9 mouse cellular contexts compared by ENCODE assay signal in the genomic region with DNA sequence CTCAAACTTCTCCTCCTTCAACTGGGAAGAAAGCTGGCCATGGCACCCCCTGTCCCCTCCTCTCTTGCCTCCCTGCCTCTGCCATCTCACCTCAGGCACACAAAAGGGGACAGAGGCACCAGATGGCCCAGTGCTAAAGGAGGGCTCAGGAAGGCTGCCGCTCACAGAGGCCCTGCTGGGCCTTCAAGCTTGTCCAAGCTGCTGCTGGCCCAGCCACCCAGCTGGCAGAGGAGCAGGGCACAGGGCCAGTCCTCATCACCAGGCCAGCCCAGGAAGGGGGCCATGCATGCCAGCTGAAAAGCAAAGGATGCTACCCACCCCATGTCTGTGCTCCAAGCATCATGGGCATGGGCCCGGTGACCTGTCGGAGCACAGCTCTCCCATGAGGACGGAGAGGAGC. TPM values are rescaled to one million over a fixed set of nuclear protein-coding genes. Genes with fewer than 3 reads are reported as not detected.
DNase-seq lines count a peak whose midpoint lies in the region; ATAC-seq lines count a peak whose summit lies in the region.
"Had no signal": no experiment of that assay in that cellular context is flagged by ENCODE, and none has a peak within 500 bp of the region (broad histone marks: within the 10 kb centered on the region; RNA-seq: fewer than 3 reads in every experiment).

No protein-coding gene starts in this region.

- H3K4me3 ChIP-seq in neural tube, embryonic 13.5 days, result no peak overlapping the region
- H3K4me3 ChIP-seq in forebrain, embryonic 15.5 days, result no peak overlapping the region
- H3K4me3 ChIP-seq in neural tube, embryonic 14.5 days (ENCODE audit: low read depth, low read length), result no peak overlapping the region
- H3K4me3 ChIP-seq in kidney, embryonic 16.5 days (ENCODE audit: low read length), result no peak overlapping the region

- DNase-seq in neural tube, embryonic 10.5 days (ENCODE audit: extremely low spot score, low spot score), result no peak
- DNase-seq in cerebellum, adult 9-11 months, result peak; percentile 91
- no peak for DNase-seq in frontal cortex, postnatal 14 days (ENCODE audit: low spot score in 2 of 2)
- no peak for DNase-seq in frontal cortex, postnatal 25 days (ENCODE audit: low spot score in 2 of 2)

- ATAC-seq in neural tube, embryonic 13.5 days (ENCODE audit: low read depth), result peak; percentile 67
- ATAC-seq in forebrain, embryonic 15.5 days (replicated peaks), result peak; percentile 79
- ATAC-seq in neural tube, embryonic 14.5 days (ENCODE audit: low read depth), result peak; percentile 41; the same call in 1 of the 2 replicates
- no peak for ATAC-seq in kidney, embryonic 16.5 days (ENCODE audit: low FRiP score, low TSS enrichment)

- H3K9me3 ChIP-seq in neural tube, embryonic 13.5 days, result no peaks in the 10 kb centered on the region
- H3K9me3 ChIP-seq in forebrain, embryonic 15.5 days, result no peaks in the 10 kb centered on the region
- H3K9me3 ChIP-seq in neural tube, embryonic 14.5 days (ENCODE audit: control insufficient read depth, low read length), result no peaks in the 10 kb centered on the region
- no peaks in the 10 kb centered on the region for H3K9me3 ChIP-seq in kidney, embryonic 16.5 days (ENCODE audit: low read length)

- no peak overlapping the region for H3K4me2 ChIP-seq in neural tube, embryonic 13.5 days
- H3K4me2 ChIP-seq in forebrain, embryonic 15.5 days (replicated peaks), result no peak overlapping the region
- H3K4me2 ChIP-seq in neural tube, embryonic 14.5 days (ENCODE audit: low read depth, low read length), result no peak overlapping the region
- H3K4me2 ChIP-seq in kidney, embryonic 16.5 days (replicated peaks; ENCODE audit: low read depth, low read length), result no peak overlapping the region

- H3K4me1 ChIP-seq in neural tube, embryonic 13.5 days (replicated peaks), result peaks cover 51% of the 10 kb centered on the region
- peaks cover 22% of the 10 kb centered on the region for H3K4me1 ChIP-seq in forebrain, embryonic 15.5 days
- peaks cover 7% of the 10 kb centered on the region; the same call in 1 of the 2 replicates for H3K4me1 ChIP-seq in neural tube, embryonic 14.5 days (ENCODE audit: control insufficient read depth, insufficient read depth, low read length)
- H3K4me1 ChIP-seq in kidney, embryonic 16.5 days (ENCODE audit: insufficient read depth, low read length), result peaks cover 9% of the 10 kb centered on the region; the same call in 1 of the 2 replicates

- H3K9ac ChIP-seq in neural tube, embryonic 13.5 days, result no peak overlapping the region
- no peak overlapping the region for H3K9ac ChIP-seq in forebrain, embryonic 15.5 days (replicated peaks)
- no peak overlapping the region for H3K9ac ChIP-seq in neural tube, embryonic 14.5 days (replicated peaks; ENCODE audit: low read depth, low read length)
- H3K9ac ChIP-seq in kidney, embryonic 16.5 days (replicated peaks; ENCODE audit: low read length), result no peak overlapping the region

- H3K27me3 ChIP-seq in neural tube, embryonic 13.5 days, result no peaks in the 10 kb centered on the region
- H3K27me3 ChIP-seq in forebrain, embryonic 15.5 days, result no peaks in the 10 kb centered on the region
- no peaks in the 10 kb centered on the region for H3K27me3 ChIP-seq in neural tube, embryonic 14.5 days (ENCODE audit: control insufficient read depth, insufficient read depth, low read length)
- H3K27me3 ChIP-seq in kidney, embryonic 16.5 days (ENCODE audit: insufficient read depth, low read length), result no peaks in the 10 kb centered on the region

- 76% methylated on average over 4 of the region's 4 CpGs for WGBS in neural tube, embryonic 13.5 days
- WGBS in forebrain, embryonic 15.5 days, result 59% methylated on average over 4 of the region's 4 CpGs
- 70% methylated on average over 4 of the region's 4 CpGs for WGBS in neural tube, embryonic 14.5 days
- 98% methylated on average over 4 of the region's 4 CpGs for WGBS in kidney, embryonic 16.5 days

- no peaks in the 10 kb centered on the region for H3K36me3 ChIP-seq in neural tube, embryonic 13.5 days
- no peaks in the 10 kb centered on the region for H3K36me3 ChIP-seq in forebrain, embryonic 15.5 days
- H3K36me3 ChIP-seq in neural tube, embryonic 14.5 days (ENCODE audit: control insufficient read depth, insufficient read depth, low read length), result no peaks in the 10 kb centered on the region
- no peaks in the 10 kb centered on the region for H3K36me3 ChIP-seq in kidney, embryonic 16.5 days (ENCODE audit: insufficient read depth, low read length)

- peak overlapping the region; percentile 42 for H3K27ac ChIP-seq in neural tube, embryonic 13.5 days (replicated peaks)
- H3K27ac ChIP-seq in forebrain, embryonic 15.5 days (replicated peaks), result peak overlapping the region; percentile 47
- H3K27ac ChIP-seq in neural tube, embryonic 14.5 days (ENCODE audit: low read depth, low read length), result no peak overlapping the region
- H3K27ac ChIP-seq in kidney, embryonic 16.5 days (ENCODE audit: low read length), result no peak overlapping the region
- H3K27ac ChIP-seq: macrophage had no signal

RNA-seq across cellular contexts. Expression of a gene that starts 36.5 kb away (rescaled TPM):
- 7.5 and 7.9 TPM in 2 replicates for polyA plus RNA-seq in neural tube, embryonic 13.5 days (2015; fragmentation: Nextera tagmentation; extraction: Ambion mirVana)
- polyA plus RNA-seq in forebrain, embryonic 15.5 days (2015; fragmentation: Nextera tagmentation; extraction: Ambion mirVana), result 19.8 and 21.5 TPM in 2 replicates
- 6.5 and 7.2 TPM in 2 replicates for polyA plus RNA-seq in neural tube, embryonic 14.5 days (2014; fragmentation: Nextera tagmentation; extraction: Ambion mirVana)
- 4.4 and 5.3 TPM in 2 replicates for polyA plus RNA-seq in kidney, embryonic 16.5 days (2015; fragmentation: Nextera tagmentation; extraction: Ambion mirVana)

Comparison
In these comparisons a context has a peak if more than half of its experiments do, and no peak if none do; other contexts are left out.
1. H3K27ac ChIP-seq: peak in neural tube, embryonic 13.5 days (single experiment) and forebrain, embryonic 15.5 days (single experiment); none in neural tube, embryonic 14.5 days (single experiment) and kidney, embryonic 16.5 days (single experiment).